Mouse (Mus musculus) hematopoietic stem cell, adult 5-6 weeks (primary cell): ENCODE results near the gene Syt2. TPM values are rescaled to one million over a fixed set of nuclear protein-coding genes. Genes with fewer than 3 reads are reported as not detected.

Experiments used
- ATAC-seq, 2 experiments: fragments of 125-278 bp in 1 of 2; replicated peaks in 1 of 2; 2 replicates each; pipeline ENCODE4 v1.8.0; 2016 to 2017; ENCODE audit warnings: inconsistent platforms in 2 of 2, mild to moderate bottlenecking in 2 of 2, moderate number of reproducible peaks in 2 of 2, low read depth in 1 of 2, moderate TSS enrichment in 1 of 2; ENCODE audit not compliant: low FRiP score in 2 of 2, poor library complexity in 2 of 2, severe bottlenecking in 2 of 2, insufficient read depth in 1 of 2, low TSS enrichment in 1 of 2
- total RNA-seq: library from RNA; stranded (forward); fragments of 172-1452, 232-1000 nt; gene quantifications from 2 replicates; pipeline ENCODE4 v1.2.3, GENCODE M21; 2017

Syt2 gene
- total RNA-seq, 1 experiment from 2014 or later, result not detected

DNA sequence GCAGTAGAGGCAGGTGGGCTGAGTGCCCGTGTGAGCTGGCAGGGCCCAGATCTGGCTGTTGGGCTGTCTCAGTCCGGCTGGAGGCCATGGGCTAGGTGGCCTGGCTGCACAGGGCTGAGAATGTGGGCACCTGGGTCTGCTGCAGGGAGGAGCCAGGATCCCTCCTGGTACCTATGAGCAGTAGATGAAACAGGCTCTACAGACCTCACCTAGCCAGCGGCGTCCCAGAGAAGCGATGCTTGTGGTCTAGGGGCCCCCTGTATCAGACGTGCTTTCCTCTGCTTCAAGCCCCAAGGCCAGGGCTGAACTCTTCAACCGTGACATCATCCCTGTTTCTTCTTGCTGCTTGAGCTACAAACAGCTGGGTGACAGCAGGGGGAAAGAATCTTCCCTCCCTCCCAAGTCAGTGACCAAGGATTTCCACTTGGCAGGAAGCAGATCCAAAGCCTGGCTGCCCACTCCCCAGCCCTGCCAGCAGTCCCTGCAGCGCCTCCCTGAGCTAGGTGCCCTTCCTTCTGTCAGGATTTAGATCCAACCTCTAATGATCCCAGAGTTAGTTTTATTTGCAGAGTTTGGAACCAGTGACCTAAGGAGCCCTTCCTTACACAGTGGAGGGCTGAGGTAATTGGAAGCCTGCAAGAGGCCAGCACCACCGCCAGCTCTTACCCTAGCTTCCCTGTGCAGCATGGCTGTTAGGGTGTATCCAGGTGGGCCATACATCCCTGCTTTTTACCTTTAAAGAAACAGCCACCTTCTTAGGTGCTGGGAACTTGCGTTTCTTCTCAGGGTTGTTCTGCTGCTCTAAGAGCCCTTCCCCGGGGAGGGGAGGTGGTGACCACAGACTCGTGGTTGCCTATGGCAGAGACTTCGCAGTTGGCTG lies 107.5 kb downstream of the Syt2 start:
- ATAC-seq, result no peak

DNA sequence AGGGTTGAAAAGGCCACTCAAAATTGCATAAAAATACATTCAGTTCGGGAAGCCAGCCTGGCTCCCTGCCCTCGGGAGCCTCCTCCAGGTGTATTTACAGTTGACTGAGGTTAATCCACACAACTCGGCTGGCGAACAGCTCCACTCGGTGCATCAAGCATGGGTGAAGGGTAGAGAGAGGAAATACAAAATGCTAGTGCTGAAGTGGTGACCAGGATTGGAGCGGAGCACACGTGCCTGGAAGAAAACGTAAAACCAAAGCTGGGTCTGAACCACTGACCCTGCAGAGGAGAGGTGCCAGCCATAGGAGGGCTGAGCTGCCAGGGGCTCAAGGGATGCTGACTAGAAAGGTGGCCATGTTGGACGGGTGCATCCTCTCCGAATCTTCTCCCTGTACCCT lies 108.3 kb downstream of the Syt2 start:
- no peak for ATAC-seq

DNA sequence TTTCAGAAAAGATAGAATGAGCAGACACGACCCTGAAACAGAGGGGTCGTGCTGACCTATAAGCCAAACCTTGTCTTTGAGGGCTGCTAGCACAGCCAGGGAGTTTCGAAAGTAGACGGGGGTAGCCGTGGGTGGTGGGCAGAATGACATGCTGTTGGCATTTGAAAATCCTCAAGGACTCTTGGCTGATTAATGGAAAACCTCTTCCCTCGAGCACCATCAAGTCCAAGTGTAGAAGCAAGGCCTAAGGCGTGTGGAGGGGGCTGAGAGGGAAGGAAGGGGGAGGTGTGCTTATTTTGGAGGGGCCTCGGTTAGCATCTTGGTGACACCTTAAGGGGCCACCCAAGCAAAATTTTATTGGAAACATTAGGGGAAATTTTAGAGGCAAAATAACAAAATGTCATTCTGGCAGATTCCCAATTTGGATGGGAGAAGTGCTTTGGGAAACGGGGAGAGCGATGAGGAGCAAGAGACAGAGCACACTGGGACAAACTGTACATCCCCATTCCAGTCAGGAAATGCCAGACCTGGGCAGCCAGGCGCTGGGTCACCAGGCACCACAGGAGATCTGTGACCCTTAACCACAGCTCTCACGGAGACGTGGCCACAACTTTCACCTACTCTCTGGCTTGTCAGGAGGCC lies 109.2 kb downstream of the Syt2 start:
- ATAC-seq, result no peak

DNA sequence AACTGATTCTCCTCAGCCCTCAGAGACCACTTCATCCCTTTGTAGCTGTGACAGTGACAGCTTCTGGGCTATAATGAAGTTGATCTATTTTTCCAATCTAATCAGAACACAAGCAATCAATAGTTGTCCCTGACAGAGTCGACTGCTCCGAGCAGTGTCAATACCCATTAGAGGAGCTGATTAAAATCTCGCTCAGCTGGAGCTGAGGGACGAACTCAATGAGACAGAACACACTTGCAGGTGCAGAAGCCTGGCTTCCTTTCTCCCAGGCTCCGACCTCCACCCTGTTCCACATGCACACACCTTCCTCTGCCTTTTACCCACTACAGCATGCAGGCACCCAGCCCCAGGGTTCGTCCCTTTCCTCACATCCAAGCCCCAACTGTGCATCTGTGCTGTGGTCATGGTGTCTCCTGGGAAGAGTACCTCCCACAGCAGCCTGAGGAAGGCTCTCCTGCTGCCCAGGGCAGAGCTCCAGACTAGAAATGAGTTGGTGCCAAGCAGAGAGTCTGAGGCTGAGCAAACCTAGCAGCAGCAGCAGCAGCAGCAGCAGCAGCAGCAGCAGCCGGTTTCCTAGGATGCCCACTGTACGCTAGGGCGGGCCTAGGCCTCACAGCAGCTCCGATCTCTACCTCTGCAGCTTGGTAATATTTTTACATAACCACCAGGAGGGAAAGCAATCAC lies 109.9 kb downstream of the Syt2 start:
- ATAC-seq, result no peak

DNA sequence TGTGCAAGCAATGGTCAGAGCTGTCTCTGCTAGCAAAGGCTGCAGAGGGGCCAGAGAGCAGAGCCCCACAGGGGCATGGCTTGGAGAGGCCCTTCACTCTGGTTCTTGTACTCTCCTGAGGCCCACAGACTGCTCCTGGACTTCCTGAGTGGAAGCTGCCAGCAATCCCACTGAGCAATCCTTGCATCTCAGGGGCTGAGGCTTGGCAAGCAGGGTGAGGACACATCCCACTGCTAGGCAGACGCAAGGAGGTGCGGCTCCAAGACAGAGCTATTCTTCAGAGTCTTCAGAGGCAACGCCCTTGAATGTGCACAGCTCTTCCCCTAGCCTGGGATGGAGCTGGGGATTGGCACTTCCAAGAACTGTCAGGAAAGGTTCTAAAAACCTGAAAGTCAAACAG lies 110.8 kb downstream of the Syt2 start:
- no peak for ATAC-seq

DNA sequence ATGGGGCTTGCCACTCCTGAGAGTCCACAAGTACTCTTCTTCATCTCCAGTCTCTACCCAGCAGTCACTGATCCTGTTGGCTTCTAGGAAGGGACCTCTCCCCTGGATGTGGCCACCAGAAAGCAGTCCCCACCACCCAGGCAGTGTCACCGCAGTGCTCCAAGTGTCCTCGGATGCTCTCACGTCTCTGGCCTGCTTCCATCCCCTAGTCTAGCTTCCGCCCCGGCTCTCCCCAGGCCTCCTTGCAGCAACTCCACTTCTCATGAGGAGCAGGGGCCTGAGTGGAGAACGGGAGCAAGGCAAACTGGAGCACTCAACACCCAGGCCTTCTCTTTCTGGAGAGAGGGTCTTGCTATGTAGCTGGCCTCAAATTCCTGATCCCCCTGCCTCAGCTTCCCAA lies 112.7 kb downstream of the Syt2 start:
- ATAC-seq, result no peak

DNA sequence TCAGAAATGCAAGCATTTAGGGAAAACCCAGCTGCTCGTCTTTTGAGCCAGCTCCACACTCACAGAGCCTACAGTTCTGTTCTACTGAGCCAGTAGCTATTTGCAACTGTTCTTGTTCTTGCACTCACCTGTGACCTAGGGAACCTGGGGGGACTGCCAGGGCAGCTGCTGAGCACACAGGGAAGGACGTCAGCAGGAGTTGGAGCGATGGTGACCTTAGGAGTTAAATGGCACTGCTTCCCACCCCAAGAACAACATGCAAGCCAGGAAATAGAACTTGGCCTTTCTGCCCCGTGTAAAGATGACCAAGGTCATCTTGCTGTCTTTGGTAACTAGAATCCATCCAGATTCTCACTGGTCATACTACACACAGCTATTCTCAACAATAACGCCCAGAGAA lies 114.2 kb downstream of the Syt2 start:
- no peak for ATAC-seq

DNA sequence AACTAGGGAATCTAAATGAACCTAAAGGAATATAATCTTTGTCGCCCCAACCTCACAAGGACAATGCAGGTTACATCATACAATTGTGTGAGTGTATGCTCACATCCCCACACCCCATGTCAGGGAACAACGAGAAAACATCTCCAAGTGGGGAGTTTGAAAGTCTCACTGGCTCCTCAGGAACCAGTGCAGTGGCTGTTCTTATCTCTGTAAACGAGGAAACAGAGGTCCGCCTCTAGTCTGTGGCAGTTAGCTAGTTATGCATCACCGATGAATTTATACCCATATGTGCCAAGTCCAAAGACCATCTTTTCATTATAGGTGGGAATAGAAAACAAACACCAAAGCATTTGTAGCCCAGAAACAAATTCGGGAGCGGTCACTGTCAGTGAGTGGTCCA lies 115.1 kb downstream of the Syt2 start:
- no peak for ATAC-seq

DNA sequence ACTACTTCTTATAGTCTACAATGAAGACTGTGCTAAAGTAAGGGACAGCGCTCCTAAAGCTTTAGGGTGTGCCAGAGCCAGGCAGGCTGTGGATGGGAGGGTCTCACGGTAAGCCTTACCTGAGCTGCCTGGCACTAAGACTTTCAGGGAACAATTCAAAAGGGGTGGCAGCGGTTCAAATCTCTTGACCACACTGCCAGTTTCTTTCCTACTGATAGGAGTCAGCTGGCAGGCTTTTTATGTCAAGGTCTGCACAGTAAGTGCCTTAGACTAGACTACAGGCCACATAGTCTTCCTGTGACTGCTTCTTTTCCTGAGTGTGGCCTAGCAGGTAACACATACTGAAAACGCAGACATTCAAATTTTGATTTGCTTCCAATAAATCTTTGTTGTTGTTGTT lies 116.8 kb downstream of the Syt2 start:
- peak; percentile 18 to 35; a peak in 2 of 4 replicates for ATAC-seq

DNA sequence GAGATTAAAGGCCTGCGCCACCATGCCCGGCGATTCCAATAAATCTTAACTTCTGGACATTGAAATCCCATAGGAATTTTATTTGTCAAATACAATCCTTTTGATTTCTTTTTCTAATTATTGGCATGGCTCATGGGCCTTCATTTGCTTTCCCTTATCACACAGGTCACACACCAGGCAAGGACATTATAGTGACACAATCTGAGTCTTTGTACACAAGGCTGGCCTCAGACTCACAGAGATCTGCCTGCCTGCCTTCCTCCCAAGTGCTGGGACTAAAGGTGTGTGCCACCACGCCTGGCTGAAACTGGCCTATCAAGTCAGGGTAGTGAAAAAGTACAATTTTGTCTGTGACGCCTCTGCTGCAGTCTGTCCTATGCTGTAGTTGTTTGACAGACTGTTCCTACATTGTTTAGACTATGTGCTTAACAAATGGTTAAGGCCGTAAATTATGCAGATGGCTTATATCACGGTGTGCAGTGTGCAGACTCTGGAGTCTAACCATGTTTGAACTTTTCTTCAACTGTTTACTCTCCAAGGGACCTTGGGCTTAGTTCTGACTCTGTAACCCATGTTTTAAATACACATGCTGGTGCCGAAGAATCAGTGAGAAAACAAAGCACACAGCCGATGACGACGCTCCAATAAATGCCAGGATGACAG lies 117.4 kb downstream of the Syt2 start:
- ATAC-seq, result no peak

DNA sequence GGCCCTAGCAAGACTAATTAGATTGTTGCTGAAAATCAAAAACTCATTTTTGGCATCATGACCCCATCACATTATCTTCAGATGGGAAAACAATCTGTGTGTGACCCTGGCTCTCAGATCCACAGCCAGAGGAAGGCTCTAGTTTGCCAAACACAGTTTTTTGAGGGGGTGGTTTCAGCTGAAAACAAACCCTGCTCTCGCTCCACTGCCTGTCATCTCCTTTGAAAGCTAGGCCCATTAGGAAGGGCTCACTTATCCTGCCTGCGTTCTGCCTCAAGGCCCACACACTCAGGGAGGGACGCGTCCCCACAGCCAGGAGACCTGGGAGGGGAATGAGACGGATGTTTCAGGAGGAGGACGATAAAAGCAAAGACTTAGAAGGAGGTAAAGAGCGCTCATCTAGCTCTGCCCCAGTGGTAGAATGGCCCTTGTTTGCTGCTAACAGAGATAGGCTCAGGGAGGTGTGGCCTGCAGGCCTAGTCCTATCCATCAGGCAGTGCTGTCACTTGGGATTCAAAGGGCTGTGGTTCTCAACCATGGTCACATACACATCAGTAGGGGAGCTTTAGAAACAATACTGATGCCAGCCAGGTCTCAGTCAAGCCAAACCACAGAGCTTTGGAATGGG lies 118.5 kb downstream of the Syt2 start:
- no peak for ATAC-seq

DNA sequence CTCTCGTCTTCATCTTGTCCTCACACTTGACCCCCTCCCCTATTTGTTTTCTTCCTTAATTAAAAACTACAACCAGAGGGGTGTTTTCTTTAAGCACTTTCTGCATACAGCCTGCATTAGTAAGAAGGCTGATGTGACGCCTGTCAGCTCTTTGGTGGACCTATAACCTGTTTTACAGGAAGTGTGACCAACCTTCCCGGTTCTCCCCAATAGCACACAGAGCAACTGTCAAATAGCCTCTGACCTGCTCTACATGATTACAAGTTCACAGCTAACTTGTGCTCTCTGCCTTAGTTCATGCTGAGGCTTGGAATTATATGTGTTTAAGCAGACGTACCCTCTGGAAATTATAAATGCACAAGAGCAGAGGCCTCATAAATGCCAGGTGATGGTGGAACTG lies 120.0 kb downstream of the Syt2 start:
- ATAC-seq, result no peak

DNA sequence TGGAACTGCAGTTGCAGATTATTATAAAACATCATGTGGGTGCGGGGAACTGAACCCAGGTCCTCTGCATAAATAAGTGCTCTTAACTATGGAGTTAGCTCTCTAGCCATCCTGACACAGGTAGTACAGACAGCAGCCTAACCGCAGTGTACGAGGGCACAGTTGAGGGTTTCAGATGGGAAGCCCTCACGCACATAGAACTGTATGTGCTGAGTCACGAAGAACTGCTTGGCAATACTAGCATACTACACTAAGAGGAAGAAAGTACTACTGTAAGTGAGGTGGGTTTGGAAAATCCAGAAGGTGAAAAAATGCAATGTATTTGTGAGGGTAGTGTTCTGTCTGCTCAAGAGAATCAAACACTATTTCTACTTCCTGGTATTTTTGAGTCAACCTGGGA lies 123.8 kb downstream of the Syt2 start:
- peak; percentile 27 to 64; a peak in 3 of 4 replicates for ATAC-seq

DNA sequence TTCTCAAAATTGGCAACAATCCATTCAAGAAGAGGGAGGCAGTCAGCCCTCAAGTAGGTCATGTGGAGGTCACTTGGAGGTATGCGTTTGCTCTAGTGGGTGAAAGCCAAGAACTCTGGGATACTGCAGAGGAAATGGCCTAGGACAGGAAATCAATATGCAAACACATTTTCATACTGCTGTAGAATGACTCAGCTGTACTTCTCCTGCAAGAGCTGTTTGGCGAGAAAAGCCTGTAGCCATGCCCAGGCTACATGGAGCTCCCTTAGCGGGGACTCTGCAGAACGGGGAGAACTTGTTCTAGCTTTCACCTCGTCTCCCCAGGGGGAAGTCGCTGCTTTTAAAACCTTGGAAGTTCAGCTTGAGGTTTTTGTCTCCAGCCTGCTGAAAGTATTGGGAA lies 124.9 kb downstream of the Syt2 start:
- peak; percentile 59 to 66 for ATAC-seq

DNA sequence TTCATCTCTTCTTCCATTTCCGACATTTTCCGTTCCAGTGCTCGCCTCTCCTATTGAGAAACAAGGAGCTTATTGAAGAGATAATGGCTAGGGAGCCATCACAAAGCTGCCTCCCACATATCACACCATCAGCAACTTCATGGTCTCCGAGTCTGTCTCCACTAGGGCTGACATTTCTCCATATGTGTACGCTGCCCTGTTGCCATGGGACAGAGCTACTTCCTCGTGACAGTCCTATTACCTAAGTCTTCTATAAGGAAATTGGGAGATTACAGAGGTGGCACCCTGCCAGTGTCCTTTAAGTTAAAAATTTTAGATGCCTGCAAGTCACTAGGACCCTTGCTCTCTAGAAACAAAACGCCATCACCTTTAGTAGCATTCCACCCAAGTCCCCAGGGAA lies 125.5 kb downstream of the Syt2 start:
- ATAC-seq, result peak in 1 of 2 experiments; percentile 43; a peak in 1 of 4 replicates

DNA sequence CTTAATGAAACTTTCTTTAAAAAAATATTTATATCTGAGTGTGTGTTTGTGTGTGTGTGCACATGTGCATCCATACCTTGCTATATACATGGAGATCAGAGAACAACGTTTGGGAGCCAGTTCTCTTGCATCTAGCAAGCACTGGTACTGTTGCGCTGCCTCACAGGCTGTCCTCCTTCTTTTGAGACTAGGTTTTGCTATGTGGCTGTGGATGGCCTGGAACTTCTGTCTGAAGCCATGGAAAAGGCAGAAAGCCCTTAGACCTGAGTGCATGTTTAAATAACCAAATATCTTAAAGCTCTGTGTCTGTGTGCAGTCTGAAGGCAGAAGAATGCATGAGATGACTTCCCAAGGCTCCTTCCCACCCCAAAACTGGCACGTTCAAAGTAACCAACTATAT lies 126.3 kb downstream of the Syt2 start:
- no peak for ATAC-seq

DNA sequence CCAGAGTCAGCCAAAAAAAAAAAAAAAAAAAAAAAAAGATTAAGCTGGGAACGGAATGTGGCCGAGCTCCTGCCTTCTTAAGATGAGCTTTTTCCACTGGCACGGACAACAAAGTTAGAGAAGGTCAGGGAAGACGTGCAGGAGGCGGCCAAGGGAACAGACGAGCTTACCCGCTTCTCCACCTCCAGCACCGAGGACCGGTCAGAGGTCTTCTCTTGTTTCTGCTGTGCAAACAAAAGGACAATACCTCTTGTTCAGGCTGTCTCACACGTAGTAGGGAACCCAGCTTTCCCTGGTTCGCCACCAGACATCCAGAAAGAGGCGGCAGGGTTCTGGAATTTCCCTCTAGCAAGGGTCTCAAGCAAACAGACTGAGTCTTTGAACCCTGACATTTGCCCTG lies 126.8 kb downstream of the Syt2 start:
- no peak for ATAC-seq
